Mouse (Mus musculus) embryo, embryonic 11.5 days (tissue): ENCODE measurements around the gene Adgrl3.

Experiments
- DNase-seq: peaks from one replicate; pipeline ENCODE4 v3.0.0-alpha.2; 2012; ENCODE audit warnings: low read depth, low spot score

Gene Adgrl3

DNA sequence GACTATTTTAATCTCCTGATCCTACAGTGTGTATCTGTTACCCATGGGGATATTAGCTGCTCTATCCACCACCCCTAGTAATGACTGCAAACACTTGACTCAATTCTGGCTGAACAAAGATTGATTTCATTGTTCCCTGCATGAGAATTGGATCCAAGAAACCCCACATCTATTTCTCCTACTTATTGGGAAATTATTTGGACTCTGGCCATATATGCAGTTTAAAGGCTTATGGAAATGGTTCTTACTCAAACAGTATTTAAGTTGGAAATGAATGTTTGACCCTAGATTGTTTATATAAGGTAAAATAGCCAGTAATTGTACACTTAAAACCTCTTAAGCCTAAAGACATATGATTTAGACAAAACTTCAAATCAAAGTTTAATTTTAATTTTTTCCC, 207.3 kb downstream of the Adgrl3 start:
- no peak for DNase-seq

DNA sequence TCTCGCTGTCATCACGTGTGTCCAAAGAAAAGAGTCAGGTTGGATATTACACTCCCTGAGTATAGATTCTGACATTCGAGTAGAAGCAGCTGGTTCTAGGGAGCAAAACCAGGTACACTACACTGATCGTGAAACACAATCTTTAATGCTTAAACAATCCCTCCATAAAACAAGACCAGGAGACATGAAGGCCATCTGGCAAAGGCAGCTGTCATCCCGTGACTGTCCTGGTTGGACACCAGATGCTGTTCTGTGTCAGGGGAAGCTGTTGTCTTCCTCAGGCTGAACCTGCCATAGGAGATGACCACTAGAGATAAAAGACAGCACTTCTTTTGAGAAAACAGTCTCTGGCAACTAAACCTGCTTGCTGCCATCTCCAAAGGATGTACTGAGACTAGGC, 228.8 kb downstream of the Adgrl3 start:
- DNase-seq = no peak

DNA sequence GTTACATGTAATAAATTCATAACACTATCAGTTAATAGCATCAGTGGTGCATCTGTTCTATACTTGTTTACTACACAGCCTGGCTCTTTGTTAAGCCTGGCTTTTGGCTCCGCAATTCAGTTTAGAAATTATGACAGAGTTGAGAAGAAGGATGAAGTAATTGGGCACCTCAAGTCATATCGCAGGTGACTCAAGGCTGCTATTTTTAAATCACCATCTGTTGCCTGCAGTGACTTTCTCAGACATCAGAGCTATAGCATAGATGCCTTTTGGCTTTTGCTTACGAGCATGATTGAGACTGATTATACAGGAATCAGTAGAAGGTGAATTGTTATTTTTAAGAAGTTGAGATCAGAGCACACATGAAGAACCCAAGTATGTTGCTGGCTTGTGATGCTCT, 236.2 kb downstream of the Adgrl3 start:
- no peak for DNase-seq

DNA sequence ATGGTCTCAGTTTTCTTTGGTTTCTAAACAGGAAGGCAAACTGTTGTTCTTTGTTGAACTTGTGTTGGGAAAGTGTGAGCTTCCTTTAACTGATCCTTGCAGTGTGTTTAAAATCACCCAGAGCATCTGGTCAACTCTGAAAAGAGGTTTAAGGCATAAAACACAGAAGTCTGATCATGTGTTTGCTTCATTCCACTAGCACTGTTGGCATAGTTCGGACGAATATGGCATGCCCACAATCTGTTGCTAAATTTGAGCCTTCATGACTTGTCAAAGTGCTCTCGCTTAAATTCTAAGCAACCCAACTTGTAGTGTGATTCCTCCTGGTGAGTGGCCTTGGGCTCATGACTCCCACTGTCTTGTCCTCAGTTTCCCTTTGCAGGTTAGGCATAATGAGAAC, 249.8 kb downstream of the Adgrl3 start:
- no peak for DNase-seq

DNA sequence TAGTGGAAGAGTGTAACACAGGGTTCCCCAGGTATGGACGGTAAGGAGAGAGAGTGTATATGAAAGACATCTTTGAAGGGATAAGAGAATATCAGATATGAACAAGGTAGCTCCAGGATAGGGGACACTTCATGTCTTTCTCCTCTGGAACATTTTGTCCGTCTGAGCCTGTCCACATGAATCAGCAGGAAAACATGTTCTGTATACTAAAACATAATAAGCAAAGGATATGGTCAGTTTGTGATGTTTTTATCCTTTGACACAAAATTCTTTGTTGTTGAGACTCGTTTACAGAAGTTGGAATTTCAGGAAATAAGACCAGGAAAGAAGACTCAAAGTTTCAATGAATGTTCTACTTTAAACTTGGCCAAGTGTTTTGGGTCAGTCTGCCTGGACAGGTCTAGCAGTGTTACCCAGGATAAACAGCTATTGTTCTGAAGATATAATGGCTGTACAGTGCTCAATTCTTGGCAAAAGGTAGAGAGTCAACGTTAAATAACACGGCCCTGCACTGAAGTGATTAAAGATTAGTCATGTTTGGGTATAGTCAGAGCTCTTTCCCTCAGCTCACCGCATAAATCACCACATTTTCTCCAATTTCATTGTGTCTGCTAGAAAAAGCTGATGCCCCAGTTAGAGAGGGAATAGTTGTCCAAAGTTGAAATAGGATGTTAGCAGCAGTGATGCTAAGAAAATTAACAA, 255.6 kb downstream of the Adgrl3 start:
- DNase-seq = no peak

DNA sequence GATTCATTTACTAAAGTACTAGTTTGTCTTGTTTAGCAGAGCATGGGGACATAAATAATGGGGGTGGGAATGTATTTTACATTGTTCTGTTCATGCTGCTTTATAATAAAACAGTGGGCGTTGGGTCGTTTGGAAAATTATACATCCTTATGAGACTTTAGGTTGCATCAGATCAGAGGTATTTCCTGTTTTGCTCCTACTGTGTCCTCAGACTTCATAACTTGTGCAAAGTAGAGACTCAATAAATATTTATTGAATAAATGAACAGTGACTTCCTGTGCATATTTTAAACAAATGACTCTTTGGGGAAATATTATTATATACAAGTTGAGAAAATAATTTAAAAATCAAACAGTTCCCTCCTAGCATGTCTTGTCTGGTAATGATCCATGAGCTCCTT, 259.3 kb downstream of the Adgrl3 start:
- DNase-seq = no peak

DNA sequence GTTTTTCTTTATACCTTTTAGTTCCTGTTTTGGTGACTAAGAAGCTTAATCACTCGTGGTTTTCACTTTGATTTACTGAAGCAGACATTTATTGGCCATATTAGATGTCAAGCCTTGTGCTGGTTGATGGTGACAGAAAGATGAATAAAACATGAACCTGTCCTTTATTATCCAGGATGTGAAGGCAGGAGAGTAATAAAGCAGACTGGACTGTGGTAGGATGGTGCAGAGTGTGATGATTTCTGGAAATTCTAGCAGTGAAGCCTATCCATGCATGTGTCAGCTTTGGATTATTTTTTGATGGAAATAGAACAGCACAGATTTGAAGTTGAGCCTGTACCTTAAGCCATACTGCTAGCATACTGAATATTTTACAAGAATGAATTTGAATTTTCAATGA, 265.7 kb downstream of the Adgrl3 start:
- DNase-seq = no peak

DNA sequence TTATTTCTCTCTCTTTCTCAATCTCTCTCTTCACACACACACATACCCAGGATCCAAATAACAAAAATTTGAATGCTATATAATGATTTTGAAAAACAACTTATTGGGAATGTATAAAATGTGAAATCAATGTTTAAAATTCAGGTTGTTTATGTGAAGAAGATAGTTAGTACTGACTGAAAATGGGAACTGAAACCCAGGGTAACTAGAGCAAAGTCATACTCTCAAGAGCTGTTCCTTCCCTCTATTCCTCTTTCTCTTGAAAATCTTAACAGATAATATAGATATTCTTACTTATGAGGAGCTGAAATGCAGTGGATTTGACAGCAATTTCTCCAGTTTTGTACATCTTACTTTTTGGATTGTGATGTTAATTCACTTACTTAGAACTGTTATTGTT, 281.9 kb downstream of the Adgrl3 start:
- no peak for DNase-seq

DNA sequence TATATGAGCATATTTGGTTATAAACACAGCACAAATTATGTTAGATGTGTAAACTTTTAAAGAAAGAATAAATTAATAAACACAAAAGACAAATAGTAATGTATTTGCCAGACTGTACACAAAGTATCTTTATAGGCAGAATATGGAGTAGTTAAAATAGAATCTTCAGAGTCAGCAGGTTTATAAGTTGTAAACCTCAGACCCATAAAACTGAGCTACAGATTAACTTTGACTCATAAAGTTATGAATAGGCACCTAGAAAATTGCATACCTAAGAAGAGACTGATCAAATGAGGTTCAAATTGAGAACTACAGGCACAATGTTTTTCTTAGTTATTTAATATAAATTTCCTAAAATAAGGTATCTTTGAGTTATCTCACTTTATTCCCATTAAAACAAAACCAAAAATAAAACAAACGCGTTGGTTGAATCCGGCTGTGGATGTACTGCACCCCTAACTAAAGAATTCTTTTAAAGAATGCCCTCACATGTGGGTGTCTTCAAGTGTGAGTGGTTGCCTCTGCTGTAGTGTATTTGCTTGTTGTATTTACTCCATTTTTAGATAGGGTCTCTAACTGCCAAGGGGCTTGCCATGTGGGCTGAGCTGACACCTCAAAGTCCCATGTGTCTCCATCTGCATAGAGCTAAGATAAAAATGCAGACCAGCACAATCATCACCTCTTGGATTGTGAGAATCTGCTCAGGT, 297.6 kb downstream of the Adgrl3 start:
- DNase-seq = no peak

DNA sequence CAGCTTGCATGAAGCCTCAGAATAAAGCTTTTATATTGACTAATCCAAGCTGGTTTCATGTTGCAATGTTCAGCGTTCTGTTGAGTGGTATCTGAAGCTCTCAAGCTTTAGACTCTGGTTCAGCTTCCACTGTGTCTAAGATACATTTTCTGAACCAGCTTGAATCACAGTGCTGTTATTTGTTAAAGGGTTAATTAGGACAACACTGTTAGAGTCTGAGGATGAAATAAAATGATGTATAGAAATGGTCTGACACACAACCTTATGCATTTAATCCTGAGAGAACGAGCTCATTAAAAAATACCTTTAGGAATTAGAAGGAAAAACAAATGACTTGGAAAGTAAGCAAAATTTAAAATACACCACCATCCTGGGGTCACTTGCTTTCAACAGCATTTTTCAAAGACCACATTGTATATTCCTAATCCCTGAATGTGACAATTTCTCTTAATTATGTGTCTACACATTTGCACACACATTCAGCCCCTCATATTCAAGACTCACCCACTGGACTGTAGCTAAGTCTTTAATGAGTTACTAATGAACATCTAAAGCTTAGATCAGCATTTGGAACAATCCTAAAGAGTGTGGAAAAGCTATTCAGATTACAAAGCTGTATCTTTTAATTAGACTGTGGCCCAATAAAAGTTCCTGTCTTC, 301.5 kb downstream of the Adgrl3 start:
- DNase-seq = no peak

DNA sequence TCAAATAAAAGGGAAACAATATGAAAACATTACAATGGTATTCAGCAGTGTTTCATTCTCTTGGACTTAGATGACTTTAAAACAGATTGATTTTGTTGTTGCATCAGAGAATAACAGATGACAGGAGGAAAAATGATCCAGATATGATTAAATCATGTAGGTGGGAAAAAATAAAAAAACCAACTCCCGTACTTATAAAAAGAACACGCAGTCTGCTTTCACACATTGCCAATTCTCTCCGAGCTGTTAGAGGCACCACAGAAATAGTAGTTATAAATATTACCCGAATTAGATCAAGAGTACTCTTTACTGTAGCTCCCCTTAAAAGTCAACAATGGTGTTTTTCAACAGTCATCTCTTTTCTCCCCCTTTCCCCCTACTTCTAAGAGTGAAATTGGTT, 302.1 kb downstream of the Adgrl3 start:
- DNase-seq = no peak

DNA sequence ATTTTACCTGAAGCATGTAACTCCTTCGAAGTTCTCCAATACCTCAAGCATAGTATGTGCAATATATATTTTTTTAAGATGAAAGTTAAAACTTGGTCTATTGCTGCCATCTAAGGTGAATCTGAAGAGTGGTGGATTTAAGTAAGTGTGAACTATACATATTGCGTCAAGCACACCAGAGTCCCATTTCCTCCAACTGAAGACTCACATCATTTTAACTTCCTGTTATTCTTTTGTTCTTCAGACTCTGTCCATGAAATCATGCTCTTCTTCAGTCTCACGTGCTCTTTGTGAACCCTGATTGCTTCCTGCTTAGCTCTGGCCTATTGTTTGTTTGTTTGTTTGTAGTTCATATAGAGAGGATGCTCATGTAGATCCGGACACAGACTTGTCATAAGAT, 307.0 kb downstream of the Adgrl3 start:
- no peak for DNase-seq

DNA sequence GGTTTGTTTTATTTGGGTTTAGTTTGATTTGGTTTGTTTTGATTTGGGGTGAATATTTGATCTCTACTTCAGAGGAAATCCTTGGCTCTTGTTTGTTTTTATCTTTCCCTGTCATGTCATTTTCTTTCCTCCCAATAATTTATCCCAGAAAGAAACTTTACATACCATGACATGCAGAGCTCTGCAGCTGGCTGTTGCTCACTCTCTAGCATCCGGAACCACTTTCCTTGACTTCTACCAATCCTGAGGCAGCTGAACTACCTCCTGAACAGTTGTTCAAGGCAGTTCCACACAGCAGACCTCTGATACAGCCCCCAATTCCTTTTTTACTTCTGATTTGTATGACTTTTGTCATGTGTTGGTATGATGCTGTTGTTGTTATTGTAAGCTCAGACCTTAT, 307.5 kb downstream of the Adgrl3 start:
- no peak for DNase-seq

DNA sequence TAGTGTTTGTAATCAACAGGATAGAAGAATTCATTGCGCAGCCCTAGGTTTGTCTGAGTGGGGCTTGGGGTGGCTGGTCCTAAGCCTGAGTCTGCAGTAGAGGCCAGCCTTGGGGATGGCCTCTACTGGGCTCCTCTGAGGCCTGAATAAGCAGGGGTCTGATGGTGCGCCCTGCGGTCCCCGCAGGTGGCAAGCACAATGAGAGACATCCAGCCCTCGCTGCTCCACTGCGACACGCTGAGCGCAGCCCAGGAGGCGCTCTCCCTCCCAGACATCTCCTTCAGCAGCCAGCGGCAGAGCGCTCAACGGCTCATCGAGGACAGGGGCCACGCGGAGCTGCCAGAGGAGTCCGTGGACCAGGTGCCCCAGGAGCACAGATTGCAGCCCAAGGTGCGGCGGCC, 309.6 kb downstream of the Adgrl3 start:
- no peak for DNase-seq

DNA sequence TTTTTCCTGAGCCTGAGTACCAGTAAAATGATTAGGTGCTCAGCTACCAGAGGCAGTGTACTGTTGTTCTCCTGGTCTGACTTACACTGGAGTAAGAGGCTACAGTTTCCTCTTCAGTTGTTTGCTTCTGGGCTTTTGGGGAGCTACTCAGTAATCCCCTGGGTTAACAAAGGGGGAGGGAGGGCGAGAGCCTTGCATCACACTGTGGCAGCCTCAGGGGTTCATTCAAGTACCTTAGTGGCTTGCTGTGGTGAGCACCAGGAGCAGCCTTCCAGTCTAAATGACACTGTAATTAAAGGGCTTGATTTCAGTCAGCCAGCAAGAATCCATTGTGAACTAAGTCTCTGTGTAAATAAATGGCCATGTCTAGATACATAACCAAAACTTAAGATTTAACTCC, 324.4 kb downstream of the Adgrl3 start:
- DNase-seq = no peak

DNA sequence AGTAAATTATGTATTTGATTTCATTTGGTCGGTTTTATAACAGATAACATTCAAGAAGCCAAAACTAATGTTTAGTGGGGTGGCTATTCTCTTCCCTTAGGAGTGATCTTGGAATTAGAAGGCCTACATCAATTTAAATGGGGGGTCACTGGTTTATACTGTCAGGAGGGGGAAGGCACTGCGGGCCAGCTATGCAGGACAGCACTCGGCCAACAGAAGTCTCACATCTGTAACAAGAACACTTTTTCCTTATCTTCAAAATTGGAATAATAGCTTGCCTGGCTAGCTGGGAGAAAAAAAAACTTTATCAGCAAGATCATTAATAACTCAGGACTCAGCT, 325.1 kb downstream of the Adgrl3 start:
- no peak for DNase-seq

DNA sequence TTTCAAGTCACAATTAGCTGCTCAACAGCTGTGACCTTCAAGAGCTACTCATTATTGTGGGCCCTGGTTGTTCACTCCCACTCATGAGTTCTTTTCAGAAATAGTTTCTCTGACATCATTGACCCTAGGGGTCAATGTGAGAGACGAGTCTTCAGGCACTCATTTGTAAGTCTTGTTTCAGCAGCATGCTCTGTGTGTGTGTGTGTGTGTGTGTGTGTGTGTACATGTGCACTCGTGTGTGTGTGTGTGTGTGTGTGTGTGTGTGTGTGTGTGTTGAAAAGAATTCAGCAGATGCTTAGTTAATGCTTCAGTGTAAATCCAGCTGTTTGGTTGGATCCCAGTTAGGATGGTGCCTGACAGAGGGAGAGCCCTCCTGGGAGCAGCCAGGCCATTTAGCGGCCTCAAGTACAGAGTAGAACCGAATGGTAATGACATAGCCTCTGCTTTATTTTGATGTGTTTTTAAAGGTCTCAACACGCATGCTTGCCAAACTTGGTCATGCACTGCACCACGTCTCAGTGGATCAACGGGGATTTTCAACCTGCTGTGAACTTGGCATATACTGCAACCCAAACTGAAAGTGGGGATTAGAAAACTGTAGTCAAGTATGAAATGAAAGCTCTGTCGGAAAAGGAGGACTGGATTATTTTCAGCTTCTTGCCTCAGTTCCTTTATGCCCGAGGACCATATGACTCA, 325.6 kb downstream of the Adgrl3 start:
- DNase-seq = no peak

DNA sequence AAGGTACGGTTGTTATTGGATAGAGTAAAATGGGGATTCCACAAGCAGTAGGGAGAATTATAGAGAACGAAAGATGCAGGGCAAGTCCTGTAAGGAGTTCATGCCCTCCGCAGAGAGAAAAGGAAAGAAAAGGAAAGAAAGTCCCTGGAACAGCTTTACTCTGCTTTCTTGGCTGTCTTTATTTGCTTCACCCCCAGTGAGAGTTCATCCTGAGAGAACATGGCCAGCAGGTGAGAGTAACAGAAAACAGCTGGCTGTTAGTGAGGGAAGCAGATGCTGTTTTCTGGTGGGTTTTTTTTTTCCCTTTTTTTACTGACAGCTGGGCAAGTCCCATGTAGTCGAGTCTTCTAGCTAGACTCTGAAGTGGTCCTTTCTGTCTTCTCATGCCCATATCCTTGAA, 327.6 kb downstream of the Adgrl3 start:
- no peak for DNase-seq

DNA sequence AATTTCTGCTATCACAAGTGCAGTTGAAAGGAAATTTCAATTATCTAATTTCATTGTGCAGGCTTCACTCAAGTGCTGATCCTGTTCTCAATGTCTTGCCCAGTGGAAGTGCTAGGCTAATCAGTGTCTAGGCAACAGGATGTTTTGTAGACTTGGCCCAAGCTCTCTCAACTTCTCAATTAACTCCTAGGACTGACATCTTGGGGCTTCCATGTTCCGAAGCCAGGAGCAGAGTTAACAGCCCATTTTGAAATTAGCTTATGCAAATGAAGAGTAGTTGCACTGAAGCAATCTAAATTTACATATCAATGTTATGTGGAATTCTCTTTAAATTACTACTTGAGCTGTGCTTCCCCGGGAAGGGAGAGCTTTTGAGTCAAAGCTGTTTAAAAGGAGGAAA, 339.6 kb downstream of the Adgrl3 start:
- DNase-seq = no peak

DNA sequence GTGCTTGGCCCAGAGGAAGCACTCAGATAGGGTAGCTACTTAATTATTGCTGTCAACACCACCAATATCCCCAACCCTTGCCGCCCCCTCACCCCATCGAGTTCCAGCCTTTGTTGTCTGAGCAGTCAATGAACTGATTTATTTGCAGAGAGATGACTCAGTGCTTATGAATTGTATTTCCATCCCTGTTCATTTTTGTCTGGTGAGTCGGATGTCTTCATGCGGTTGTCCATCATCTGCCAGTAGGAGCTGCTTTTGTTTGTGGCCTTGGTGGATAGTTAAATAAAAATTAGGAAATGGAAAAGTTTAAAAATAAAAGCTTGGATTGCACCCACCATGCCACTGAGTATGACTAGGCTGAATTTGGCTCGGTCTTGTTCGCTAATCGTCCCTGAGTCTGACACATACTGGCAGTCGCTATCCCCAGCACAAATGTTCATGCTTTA, 344.3 kb downstream of the Adgrl3 start:
- DNase-seq = no peak

DNA sequence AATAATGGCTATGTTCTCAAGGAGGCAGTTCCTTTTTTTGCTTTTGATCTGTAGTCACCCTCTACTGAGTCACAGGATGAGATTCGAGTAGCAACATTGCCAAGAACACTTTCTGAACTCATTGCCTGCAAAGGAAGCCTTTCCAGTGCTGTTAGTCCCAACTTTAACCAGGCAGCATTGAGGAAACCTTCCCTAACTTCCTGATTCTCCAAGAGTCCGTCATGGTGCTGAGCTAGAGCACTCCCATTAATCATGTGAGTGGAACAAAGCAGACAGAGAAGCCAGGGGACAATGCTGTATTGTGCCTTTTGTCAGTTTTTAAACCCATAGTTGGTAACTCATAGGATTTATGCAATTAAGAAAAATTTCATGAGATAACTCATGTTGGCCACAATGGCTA, 345.3 kb downstream of the Adgrl3 start:
- no peak for DNase-seq

DNA sequence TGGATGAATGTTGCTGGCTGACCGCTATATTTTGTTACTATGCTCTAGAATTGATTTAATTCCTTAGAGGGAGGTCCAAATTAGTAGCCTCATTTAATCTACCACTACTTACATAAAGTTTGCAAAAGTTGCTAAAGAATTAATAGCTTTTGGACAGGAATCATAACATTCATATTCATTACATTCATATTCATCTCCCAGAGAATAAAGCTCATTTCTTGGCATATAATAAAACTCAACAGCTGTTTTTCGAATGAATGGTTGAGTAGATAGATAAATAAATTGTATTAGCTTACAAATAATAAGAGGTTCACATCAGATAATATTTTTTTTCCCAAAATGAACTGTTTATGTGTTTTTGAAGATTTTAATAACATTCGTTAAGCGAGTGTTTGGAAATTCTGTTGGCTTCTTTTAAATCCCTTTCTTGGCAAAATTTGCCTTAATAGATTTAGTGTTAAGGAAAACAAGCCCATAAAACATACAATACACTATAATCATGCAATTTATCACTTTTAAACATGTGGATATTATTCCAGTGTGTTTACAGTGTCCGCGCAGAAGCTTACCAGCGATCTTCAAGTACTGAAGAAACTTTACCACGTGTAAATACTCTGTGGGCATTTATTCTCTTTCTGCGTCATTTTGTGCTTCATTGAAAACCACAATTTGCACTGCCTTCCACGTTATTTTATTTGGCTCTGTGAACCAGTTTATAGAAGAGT, 350.4 kb downstream of the Adgrl3 start:
- no peak for DNase-seq
